Mouse (Mus musculus) erythroblast, embryonic 14.5 days (primary cell): Measurements from ENCODE around the gene 2610528A11Rik. TPM values are rescaled to one million over a fixed set of nuclear protein-coding genes. Genes with fewer than 3 reads are reported as not detected.
A peak's percentile ranks its signal among the peaks of the same experiment; 100 is the strongest.
"Not testable (repeated sequence)": the region's sequence is repeated elsewhere in the genome, so short reads cannot be mapped to it uniquely, and the experiment has no call there.

Source experiments
- H3K27me3 ChIP-seq: 2 replicates; pipeline ENCODE4 v1.6.1; 2012; ENCODE audit warnings: inconsistent platforms; ENCODE audit not compliant: control insufficient read depth
- H3K36me3 ChIP-seq: 2 replicates; pipeline ENCODE4 v1.6.1; 2012; ENCODE audit warnings: mild to moderate bottlenecking, inconsistent platforms; ENCODE audit not compliant: control insufficient read depth
- H3K4me1 ChIP-seq: 2 replicates; pipeline ENCODE4 v1.6.1; 2012; ENCODE audit warnings: inconsistent platforms; ENCODE audit not compliant: control insufficient read depth
- H3K4me3 ChIP-seq: replicated peaks from 2 replicates; pipeline ENCODE3; 2012; ENCODE audit warnings: moderate library complexity, mild to moderate bottlenecking, inconsistent platforms
- H3K9me3 ChIP-seq: 2 replicates; pipeline ENCODE4 v1.6.1; 2012; ENCODE audit warnings: low read length, inconsistent platforms, mixed read lengths; ENCODE audit not compliant: control insufficient read depth
- GATA1 ChIP-seq: IDR thresholded peaks from 2 replicates; pipeline ENCODE4 v1.6.1; 2012; ENCODE audit warnings: low read length, inconsistent platforms, mixed read lengths
- TAL1 ChIP-seq: IDR thresholded peaks from 3 replicates; pipeline ENCODE4 v1.6.1; 2012; ENCODE audit warnings: low read length, inconsistent platforms, mixed read lengths
- polyA plus RNA-seq: library from polyadenylated mRNA; stranded (reverse); fragments of >175 nt; gene quantifications from 2 replicates; pipeline ENCODE4 v1.2.3, GENCODE M21; 2012

The 2610528A11Rik gene
- polyA plus RNA-seq: not detected in 2 replicates

GRCm38 (mm10) chr14:37113922-37114321 is at the start of gene 2610528A11Rik:
2610528A11Rik (minus strand) TSS chr14:37114022.
- Histone ChIP-seq H3K36me3 (peaks cover 12% of the 10 kb centered on the region), H3K4me1 (no peaks in the 10 kb centered on the region), H3K4me3 (no peak within 1 kb of the TSS), H3K9me3 (no peaks in the 10 kb centered on the region), H3K27me3 (no peaks in the 10 kb centered on the region)
- TF ChIP-seq GATA1: no peak
- no peak for TF ChIP-seq TAL1

- Histone ChIP-seq H3K9me3 (no peaks in the 10 kb centered on the region), H3K36me3 (no peaks in the 10 kb centered on the region), H3K4me3 (peak overlapping the region; percentile 43), H3K27me3 (no peaks in the 10 kb centered on the region), H3K4me1 (peaks cover 45% of the 10 kb centered on the region)
- TF ChIP-seq TAL1 (peak; percentile 59; the same call in 2 of the 3 replicates), GATA1 (0 out of 2 replicates have a peak, but pooled peaks have one; percentile 13)
Observed at GRCm38 (mm10) chr14:37163277-37163956, 49.6 kb upstream of the 2610528A11Rik start.

GRCm38 (mm10) chr14:37154391-37154790 is 40.6 kb upstream of the 2610528A11Rik start:
- Histone ChIP-seq H3K4me3 (no peak overlapping the region), H3K36me3 (no peaks in the 10 kb centered on the region), H3K27me3 (no peaks in the 10 kb centered on the region), H3K9me3 (peaks cover 6% of the 10 kb centered on the region; the same call in 1 of the 2 replicates), H3K4me1 (no peaks in the 10 kb centered on the region)
- TF ChIP-seq GATA1 (no peak), TAL1 (no peak)

GRCm38 (mm10) chr14:37139051-37139710 is 25.4 kb upstream of the 2610528A11Rik start:
- H3K27me3 ChIP-seq: no peaks in the 10 kb centered on the region
- no peaks in the 10 kb centered on the region for H3K9me3 ChIP-seq
- H3K4me1 ChIP-seq: peaks cover 12% of the 10 kb centered on the region
- TF ChIP-seq TAL1: no peak
- TF ChIP-seq GATA1: no peak
- H3K36me3 ChIP-seq: no peaks in the 10 kb centered on the region
- no peak overlapping the region for H3K4me3 ChIP-seq

GRCm38 (mm10) chr14:37137596-37137995 is 23.8 kb upstream of the 2610528A11Rik start:
- not testable (repeated sequence) for H3K9me3 ChIP-seq, H3K27me3 ChIP-seq, H3K4me3 ChIP-seq
- H3K4me1 ChIP-seq: peaks cover 22% of the 10 kb centered on the region
- H3K36me3 ChIP-seq: peaks cover 10% of the 10 kb centered on the region

GRCm38 (mm10) chr14:37136110-37136509 is 22.3 kb upstream of the 2610528A11Rik start:
- H3K4me3 ChIP-seq: peak overlapping the region; percentile 91
- no peak for TF ChIP-seq TAL1
- TF ChIP-seq GATA1: no peak
- no peaks in the 10 kb centered on the region for H3K27me3 ChIP-seq
- H3K4me1 ChIP-seq: peaks cover 22% of the 10 kb centered on the region
- no peaks in the 10 kb centered on the region for H3K9me3 ChIP-seq
- H3K36me3 ChIP-seq: peaks cover 25% of the 10 kb centered on the region

- Histone ChIP-seq H3K4me1 (peaks cover 22% of the 10 kb centered on the region), H3K4me3 (peak overlapping the region; percentile 91), H3K36me3 (peaks cover 30% of the 10 kb centered on the region), H3K27me3 (no peaks in the 10 kb centered on the region), H3K9me3 (no peaks in the 10 kb centered on the region)
- no peak for TF ChIP-seq TAL1
- TF ChIP-seq GATA1: no peak
Observed at GRCm38 (mm10) chr14:37135671-37136070, 21.8 kb upstream of the 2610528A11Rik start.

- peak within 1 kb of the TSS; percentile 91 for H3K4me3 ChIP-seq
- peaks cover 22% of the 10 kb centered on the region for H3K4me1 ChIP-seq
- H3K9me3 ChIP-seq: no peaks in the 10 kb centered on the region
- no peaks in the 10 kb centered on the region for H3K27me3 ChIP-seq
- TF ChIP-seq GATA1: no peak
- no peak for TF ChIP-seq TAL1
- H3K36me3 ChIP-seq: peaks cover 35% of the 10 kb centered on the region
Observed at GRCm38 (mm10) chr14:37135127-37135593, 21.3 kb upstream of the 2610528A11Rik start, which contains the start of gene Ghitm. Ghitm (minus strand) TSS chr14:37135272.

GRCm38 (mm10) chr14:37134304-37135126 is 20.7 kb upstream of the 2610528A11Rik start:
- TF ChIP-seq TAL1 (no peak), GATA1 (no peak)
- Histone ChIP-seq H3K36me3 (peaks cover 41% of the 10 kb centered on the region), H3K27me3 (no peaks in the 10 kb centered on the region), H3K9me3 (no peaks in the 10 kb centered on the region), H3K4me3 (peak overlapping the region; percentile 91), H3K4me1 (peaks cover 22% of the 10 kb centered on the region)
